Mouse (Mus musculus) liver, postnatal 0 days (tissue): ENCODE data around the gene Pi4kb.

Experiments
- CTCF ChIP-seq: sonication (generic); IDR thresholded peaks from 2 replicates; pipeline ENCODE4 v1.5.1; 2016; ENCODE audit warnings: antibody characterized with exemption, low read depth
- EP300 ChIP-seq: IDR thresholded peaks from 2 replicates; pipeline ENCODE4 v1.6.1; 2016; ENCODE audit warnings: antibody characterized with exemption, low read depth, mild to moderate bottlenecking

GRCm38 (mm10) chr3:94987578-94987977, 13.0 kb downstream of the Pi4kb start:
- TF ChIP-seq CTCF: no peak
- TF ChIP-seq EP300: 0 out of 2 replicates have a peak, but pooled peaks have one; percentile 10
